Mouse (Mus musculus) thymus, postnatal 36 days (tissue): ENCODE measurements at regions not wholly inside any gene's neighbourhood (a gene's known extent, or its start where the extent isn't known, plus 50 kb on each side); places are given as distances from the start of the nearest gene placed in this dataset.
"Not testable (repeated sequence)": the region's sequence is repeated elsewhere in the genome, so short reads cannot be mapped to it uniquely, and the experiment has no call there.

Experiments used
- DNase-seq, 2 experiments: peaks; one replicate each; pipeline ENCODE4 v3.0.0; 2022; ENCODE audit warnings: mixed read lengths in 2 of 2

DNA sequence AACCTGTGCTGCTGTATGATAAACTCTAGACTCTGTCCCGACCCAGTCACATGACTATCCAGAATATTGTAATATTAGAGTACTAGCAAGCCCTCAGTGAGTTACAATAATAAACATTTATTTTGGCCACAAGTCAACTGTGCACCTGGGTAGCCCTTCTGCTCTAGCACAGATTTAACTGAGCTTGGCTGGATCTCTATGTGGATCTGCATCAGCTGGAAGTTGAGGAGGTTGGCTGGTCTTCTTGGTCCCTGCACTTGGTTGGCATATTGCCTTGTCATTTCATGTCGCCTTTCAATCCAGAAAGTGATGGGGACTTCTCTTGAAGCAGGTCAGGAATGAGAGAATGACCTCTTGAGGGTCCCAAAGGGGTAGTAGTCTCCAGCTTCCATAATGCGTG is 191.5 kb downstream of the Kctd12 start:
- no peak for DNase-seq

DNA sequence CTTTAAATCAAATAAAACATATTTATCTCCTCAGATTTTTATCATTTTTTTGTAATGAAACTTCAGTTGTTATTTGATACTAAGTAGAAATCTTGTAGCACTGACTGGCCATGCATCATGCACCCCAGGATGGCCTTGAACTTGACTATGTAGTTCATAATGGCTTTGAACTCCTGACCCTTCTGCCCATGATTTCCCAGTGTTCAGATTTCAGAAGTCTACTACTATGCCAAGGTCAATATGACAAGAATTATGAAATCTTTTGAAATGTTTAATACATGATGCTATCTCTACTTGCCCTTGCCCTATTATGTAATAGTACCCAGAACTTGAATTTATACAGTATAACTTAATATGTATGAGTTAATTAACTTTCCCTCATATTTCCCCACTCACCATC is 200.2 kb downstream of the Kctd12 start:
- no peak for DNase-seq

DNA sequence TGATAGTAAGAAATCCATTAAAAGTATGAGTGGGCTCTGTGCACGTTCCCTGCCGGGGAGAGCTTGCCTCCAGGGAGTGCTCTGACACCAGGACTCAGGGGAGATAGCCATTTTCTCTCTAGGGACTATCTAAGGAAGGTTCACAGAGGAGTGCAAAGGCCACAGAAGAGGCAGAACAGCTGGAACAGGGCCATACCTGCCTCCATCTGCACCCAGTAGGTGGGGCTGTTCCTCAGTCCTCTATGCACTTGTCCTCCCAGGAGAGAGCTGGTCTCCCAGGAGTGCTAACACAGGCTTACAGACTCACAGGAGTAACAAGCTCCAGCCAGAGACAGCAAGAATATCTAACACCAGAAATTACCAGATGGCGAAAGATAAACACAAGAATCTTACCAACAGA is 212.7 kb downstream of the Kctd12 start:
- DNase-seq, result peak; percentile 25 to 26

DNA sequence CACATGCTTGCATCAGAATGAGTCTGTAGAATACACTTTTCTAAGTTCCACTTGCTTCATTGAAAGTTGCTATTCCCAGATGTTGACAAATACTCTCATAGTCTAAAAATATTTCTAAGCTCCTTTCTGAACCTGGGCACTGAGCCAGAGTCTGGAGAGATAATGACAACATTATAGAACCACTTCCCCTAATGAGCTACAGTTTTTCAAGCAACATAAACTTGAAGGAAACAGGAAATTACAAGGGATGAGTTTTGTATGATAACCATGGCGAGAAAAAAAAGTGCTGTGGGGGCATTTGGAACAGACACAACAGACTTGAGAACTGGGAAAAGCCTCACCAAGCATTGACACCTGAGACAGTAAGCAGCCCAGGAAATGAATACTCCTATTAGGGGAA is 233.8 kb downstream of the Kctd12 start:
- DNase-seq, result no peak

DNA sequence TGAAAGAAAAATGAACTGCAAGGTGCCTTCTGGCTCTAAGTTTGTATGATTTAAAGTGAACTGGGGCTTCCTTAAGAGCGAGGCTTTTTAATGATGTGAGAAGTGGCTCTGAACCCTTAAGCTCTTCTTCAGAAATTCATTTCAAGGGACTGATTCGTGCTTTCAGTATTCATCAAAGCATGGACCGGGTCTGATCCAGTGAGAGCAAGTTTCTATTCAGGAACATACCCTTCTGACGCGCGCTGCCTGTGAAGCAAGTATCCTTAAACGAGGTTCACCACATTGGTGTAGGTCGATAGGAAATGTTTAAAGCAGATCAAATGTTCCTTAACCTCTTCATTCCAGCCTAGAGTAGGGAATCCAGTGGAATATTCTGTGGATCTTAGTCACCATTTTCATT is 240.1 kb downstream of the Kctd12 start:
- no peak for DNase-seq

DNA sequence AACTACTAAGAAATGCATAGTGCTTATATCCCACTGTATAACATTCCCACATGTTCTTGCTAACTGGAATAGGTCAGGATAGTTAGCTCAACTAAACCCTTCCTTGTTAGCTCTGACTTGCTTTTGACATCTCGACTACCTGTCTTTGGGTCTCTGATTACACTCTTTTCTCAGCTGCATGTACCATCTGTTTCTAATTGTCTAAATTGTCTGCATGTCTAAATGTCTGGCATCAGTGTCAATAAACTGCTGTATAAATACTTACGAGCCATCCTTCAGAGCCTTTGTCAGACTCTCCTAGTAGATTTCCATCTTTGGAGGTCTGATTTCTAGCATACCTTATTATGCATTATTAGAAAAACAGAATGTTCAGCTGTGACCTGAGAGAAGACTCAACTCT is 245.8 kb downstream of the Kctd12 start:
- DNase-seq, result no peak

DNA sequence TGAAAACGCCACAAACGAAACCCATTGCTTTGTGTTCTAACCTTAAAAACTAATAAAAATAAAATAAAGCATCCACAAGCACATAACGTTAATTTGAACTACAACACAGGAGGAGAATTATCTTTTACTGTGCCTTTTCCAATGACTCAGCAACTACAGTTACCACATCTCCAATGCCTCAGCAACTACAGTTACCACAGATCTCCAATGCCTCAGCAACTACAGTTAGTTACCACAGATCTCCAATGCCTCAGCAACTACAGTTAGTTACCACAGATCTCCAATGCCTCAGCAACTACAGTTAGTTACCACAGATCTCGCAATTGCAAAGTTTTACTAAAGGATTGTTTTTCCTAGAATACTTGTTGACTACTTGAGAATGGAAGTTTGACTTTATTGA is 248.7 kb downstream of the Kctd12 start:
- DNase-seq, result not testable (repeated sequence)

DNA sequence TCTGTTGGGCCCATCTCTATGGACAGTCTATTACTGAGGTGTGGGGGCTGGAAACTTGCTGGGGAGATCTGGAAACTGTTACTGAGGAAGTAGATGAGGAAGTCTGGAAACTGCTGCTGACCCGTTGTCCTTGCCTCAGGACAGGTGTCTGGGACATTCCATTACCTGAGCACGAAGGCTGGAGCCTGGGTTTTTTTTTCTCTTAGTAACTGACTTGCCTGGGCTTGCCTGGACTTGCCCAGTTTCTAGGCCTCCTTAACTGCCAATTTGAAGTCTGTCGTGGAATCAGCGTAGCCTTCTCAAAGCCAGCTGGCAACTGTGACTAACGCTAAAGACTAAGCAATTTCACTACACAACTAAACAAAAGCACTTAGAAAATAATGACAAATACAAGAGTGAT is 250.7 kb downstream of the Kctd12 start:
- no peak for DNase-seq

DNA sequence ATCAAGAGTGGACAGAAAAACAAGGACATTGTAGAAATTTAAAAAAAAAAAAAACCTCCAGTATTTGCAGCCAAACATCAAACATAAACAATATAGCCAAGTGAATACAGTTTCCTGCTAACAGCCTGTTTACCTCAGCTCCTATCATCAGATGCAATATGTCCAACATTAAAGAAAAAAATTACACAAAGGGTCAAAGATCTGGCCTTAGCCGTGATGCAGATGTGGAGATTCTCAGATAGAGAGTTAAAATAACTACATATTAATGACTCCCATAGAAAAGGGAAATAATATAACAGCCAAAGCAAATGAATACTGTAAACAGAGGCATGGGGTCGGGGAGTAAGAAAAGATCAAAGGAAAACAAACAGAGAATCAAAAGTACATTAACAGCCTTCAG is 259.8 kb downstream of the Kctd12 start:
- DNase-seq, result no peak

DNA sequence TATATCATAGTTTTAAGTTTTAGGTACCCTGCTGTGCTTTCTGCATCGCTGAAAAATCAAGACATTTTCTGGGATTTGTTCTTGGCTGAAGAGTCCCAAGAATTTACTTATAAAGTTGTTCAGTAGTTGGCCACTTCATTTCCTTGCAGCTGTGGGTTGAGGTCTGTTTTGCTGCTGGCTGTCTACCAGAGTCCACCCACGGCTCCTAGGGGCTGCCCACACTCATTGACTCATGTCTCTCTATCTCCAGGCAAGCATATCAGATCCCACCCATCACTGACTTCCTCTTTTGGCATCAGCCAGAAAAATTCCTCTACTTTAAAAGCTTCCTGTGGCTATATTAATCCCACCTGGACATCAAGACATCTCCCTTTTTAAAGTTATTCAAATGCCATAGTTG is 263.9 kb downstream of the Kctd12 start:
- DNase-seq, result no peak

DNA sequence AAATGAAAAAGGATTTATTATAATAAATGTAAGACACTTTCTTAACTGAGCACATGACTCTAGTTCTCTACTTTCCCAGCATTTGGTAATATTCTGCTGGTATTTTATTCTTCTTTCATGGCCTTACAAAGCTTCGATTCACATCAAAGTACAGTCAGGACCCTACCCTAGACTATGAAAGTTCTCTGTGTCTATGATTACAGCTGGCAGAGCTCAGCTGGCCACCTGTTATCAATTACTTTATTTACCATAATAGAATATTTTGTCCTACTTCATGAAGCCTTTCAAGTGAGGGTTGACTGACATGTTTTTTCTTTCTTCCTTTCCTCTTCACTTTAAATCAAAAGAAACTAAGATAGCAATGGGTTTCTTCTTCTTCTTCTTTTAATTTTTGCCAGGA is 269.8 kb downstream of the Kctd12 start:
- DNase-seq, result no peak

DNA sequence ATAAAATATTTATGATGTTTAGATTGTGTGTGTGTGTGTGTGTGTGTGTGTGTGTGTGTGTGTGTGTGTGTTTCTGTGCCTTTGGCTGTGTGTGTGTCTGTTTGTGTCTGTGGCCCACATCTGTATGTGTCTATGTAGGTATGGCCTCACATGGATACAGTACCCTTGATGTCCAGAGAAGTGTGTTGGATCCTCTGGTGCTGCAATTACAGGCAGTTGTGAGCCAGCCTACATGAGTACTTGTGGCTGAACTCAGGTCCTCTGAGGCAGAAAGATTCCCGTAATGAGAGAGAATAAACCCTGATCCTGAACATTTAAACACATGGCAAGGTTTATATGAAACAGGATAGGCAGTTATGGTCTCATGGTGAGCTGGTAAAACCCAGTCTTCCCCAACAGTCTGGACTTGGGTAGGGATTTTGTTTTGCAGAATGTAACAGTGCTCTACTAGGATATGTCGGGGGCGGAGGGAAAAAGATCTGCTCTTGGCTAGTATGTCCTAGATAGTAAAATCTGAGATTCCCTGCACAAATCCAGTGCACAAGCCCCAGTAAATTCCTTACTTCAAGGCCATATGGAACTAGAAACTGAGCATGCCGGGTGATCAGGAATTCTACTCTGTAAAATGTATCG is 275.6 kb downstream of the Kctd12 start:
- no peak for DNase-seq

DNA sequence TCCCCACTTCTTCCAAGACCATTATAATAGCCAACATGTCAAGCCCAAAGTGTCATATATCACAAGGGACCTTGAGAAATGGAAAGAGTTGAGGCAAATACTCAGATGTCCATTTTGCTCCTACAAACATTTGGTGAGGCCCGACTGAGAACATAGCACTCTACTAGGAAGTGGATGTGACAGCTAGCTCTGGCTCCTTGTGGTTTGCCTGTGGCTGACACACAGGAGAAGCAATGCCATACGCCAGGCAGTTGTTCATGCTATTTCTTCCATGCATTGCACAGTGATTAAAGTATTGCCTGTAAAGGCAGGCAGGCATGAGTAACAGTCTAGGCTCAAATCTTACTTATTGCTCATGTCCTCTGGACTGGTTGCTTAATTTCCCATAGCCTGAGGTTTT is 281.3 kb downstream of the Kctd12 start:
- no peak for DNase-seq

DNA sequence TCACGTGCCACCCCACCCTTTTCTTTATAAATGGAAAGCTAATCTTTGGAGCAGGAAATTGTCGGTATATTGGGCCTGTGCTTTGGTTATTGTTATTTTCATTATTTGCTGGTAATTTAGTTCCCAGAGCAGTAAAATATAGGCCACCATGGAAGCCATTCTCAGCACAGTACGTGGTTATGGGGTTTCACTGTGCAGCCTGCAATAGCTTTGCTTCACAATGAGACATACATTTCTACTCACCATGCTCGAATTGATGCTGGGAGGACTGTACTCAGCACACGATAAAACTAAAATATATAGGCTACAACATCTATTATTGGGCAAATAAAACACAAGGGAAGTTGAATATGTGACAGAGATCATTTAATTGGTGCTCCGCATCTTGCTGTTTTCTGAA is 282.0 kb downstream of the Kctd12 start:
- no peak for DNase-seq

DNA sequence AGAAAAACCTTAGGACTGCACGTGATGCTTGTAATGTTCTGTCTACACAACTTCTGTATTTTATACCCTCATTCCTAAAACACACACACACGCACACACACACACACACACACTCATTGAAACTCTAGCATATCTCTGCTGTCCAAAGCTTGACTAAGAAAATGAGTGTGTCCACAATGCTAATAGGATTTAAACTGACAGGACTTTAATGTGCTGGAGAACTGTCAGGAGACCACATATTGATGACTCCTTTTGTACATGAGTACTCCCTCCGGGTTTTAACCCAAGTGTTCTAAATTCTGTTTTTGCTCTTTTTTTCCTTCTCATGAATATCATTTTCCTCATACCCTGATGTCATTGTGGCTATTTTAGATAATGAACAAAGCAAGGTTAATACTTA is 283.4 kb downstream of the Kctd12 start:
- no peak for DNase-seq

DNA sequence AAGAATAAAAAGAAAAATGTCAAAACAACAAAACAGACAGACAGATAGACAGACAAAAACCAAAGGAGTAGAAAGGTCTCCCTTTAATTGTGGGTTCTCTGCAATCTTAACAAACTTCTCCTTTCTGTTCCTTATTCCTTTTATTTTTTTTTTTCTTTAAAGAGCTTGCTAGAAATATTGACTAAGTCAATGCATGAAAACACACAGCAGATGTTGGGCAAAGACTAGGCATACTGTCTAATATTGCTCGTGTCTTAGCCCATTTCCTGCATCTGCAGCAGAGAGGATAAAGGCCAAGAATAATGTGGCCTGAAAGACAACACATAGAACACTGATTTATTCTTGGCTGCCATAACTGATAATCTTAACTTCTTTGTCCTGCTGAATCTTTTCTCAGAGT is 295.6 kb downstream of the Kctd12 start:
- DNase-seq, result no peak

DNA sequence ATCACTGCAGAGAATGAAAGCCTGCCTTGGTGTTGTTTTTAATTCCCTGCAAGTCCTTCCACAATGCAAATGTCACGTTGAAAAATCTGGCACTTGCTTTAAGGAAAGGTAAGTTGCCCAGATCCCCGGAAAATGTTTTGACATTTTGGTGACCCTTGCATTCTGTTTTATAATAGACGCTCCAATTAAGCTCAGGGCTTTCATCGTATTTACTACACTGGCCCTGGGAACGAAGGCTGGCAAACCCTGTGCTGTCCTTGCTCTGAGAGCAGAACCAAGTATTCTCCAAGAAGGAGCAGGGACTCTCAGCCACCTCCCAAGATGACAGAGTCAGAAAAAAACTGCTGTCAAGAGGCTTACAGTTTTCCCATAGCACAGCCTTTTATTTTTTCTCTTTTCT is 305.9 kb downstream of the Kctd12 start:
- no peak for DNase-seq

DNA sequence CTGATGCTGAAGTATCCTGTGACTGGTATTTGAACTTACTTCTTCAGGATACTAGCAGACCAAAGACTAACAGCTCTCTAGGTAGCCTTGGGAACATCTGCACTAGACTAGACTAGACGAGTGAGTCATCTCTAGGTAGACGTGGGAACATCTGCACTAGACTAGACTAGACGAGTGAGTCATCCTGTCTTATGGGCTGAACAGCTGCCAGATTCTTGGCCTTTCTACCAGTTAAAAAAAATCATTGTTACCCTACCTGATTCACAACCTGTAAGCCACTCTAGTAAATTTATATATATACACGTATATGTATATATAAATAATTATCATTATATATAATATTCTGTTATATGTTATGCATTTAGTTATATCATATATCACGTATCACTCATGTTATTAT is 307.8 kb downstream of the Kctd12 start:
- DNase-seq, result no peak

DNA sequence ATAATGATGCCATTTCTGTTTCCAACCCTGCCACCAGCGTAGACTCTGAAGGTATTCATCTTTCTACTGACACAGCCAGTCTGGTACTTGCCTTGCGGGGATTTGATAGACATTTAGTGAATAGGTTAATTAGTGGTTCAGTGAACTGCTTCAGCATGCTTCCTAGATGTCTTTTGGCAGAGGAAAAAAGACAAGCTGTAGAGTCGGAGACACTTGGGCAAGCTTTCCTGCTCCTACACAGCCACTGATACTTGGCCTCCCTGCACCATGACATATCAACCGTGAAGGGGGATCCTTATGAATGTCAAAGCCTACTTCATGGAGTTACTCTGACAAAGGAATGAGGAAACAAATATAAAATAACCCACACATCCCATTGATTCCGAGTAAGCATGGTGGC is 308.7 kb downstream of the Kctd12 start:
- DNase-seq, result no peak

DNA sequence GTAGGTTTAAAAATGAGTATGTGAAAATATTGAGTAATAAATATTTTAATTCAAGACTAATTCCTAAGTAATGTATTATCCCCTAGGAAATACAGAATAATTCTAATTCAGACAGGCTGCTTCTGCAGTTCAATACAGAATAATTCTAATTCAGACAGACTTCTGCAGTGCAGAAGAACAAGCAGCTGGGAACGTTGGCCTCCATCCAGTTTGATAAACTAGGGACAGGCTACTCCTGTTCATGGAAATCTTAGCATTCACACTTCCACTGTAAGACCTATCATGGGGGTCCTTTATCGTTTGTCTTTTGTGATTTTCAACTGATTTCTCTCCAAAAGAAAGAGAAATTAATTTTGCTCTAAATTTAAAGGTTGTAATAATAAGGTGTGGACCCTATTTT is 319.2 kb downstream of the Kctd12 start:
- DNase-seq, result no peak

DNA sequence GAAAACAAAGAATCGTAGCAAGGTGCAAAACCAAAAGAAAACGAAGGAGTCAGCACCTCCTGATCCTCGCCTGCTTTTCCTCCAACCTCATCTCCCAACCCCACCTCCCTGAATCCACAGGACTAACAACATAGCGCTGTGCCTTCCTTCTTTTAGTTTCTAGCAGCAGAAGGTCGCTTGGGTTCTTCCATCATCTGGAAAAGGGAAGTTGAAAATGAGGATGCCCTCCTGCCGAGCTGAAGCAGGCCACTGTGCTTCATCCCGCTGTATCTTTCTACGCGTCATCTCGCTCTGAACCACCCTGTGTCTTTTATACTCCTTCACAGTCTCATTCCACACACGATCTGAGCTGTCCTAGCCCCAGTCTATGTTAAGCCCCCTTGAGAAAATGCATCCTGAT is 322.1 kb downstream of the Kctd12 start:
- DNase-seq, result no peak

DNA sequence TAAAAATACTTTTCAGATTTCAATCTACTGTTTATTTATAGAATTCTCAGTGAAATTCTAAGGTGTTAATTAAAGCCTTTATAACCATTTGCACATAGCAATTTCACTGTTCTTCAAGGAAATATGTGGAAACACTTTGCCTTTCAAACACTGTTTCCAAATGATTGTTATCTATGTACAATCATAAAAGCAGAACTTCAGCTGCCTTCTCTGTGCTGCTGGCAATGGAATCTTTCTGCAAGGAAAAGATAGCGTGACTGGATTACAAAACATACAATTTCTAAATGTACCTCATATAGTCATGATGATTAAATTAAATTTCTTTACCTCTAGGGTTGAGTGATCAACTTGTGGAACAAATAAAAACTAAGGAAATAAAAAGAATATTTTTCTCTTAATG is 326.2 kb downstream of the Kctd12 start:
- no peak for DNase-seq

DNA sequence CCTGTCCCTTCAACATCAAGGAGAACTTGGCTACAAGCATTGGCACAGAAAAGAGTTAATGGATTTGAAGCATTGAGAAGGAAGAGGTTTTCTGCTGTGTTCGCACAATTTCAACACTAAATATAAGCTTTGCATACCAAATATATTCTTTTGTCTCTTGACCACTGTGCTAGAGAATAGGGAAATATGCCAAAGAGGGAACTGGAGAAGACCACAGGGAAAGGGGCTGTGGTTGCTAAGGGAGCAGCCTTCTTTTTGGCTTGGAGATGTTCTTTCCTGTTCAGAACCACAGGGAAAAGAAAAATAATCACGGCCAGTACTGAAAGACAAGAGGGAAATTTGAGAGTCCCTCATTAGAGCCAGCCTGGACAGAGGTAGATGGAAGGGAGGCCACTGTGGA is 352.8 kb downstream of the Kctd12 start:
- no peak for DNase-seq

DNA sequence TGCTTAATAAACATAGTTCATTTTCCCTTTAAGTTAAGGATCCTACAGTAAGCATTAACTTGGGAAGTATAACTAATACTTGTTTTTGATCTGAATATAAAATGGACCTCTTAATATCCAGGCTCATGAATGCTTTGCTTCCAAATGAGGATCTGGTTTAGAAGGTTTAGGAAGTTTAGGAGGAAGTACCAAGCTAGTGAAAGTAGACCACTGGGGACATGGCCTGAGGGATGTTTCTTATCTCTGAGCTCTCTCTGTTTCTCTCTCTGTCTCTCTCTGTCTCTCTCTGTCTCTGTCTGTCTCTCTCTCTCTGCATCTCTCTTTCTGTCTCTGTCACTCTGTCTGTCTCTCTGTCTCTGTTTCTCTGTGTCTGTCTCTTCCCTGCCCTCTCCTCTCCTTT is 360.9 kb downstream of the Kctd12 start:
- DNase-seq, result no peak

DNA sequence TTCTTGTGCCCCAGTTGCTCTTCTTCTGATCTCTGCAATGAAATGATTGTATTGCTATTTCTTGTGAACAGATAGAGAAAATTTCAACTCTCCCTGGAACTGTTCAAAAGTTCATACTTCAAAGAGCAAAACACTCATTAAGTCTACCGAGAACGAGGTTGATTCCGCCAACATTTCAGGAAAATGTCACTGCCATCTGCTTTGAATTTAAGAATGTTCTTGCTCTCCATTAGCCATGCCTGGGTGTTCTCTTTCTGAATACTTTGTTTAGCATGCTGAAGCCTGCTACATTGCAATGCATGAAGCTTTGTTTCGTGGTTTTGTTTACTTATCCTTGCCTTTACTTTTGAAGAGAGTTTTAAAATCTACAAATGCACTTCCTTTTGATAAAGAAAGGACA is 363.4 kb downstream of the Kctd12 start:
- DNase-seq, result no peak
